Mouse (Mus musculus) MEL (cell line): ENCODE measurements around the gene Plxnd1.

ENCODE experiments used
- CHD1 ChIP-seq: IDR thresholded peaks from 2 replicates; pipeline ENCODE4 v1.6.1; 2012; ENCODE audit warnings: low read depth, mild to moderate bottlenecking, inconsistent platforms, low read length, improper control_type of control experiment
- CTCF ChIP-seq, 3 experiments: IDR thresholded peaks in 2 of 3; conservative IDR thresholded peaks in 1 of 3; 2 replicates each; pipeline ENCODE4 v1.5.1; 2011 to 2012; ENCODE audit warnings: low read length in 3 of 3, low read depth in 2 of 3, mild to moderate bottlenecking in 2 of 3, improper control_type of control experiment in 1 of 3, inconsistent platforms in 1 of 3, mixed read lengths in 1 of 3, moderate library complexity in 1 of 3; ENCODE audit not compliant: control insufficient read depth in 1 of 3, insufficient read depth in 1 of 3, poor library complexity in 1 of 3, severe bottlenecking in 1 of 3
- EP300 ChIP-seq, 2 experiments: IDR thresholded peaks; 2 replicates each; pipeline ENCODE4 v1.6.1; 2011; ENCODE audit warnings: improper control_type of control experiment in 2 of 2, low read length in 2 of 2, low read depth in 1 of 2, mild to moderate bottlenecking in 1 of 2
- GATA1 ChIP-seq: IDR thresholded peaks from 2 replicates; pipeline ENCODE4 v1.6.1; 2011; ENCODE audit warnings: low read depth, low read length, improper control_type of control experiment
- MAFK ChIP-seq: IDR thresholded peaks from 2 replicates; pipeline ENCODE4 v1.6.1; 2011; ENCODE audit warnings: low read depth, mild to moderate bottlenecking, low read length, improper control_type of control experiment, borderline replicate concordance
- MAX ChIP-seq: IDR thresholded peaks from 2 replicates; pipeline ENCODE4 v1.6.1; 2011; ENCODE audit warnings: low read length, improper control_type of control experiment
- POLR2A ChIP-seq, 2 experiments: IDR thresholded peaks; 2 replicates each; pipeline ENCODE4 v1.6.1; 2011 to 2012; ENCODE audit warnings: low read length in 2 of 2, mild to moderate bottlenecking in 2 of 2, control low read depth in 1 of 2, improper control_type of control experiment in 1 of 2, low read depth in 1 of 2, moderate library complexity in 1 of 2; ENCODE audit not compliant: control insufficient read depth in 1 of 2, insufficient read depth in 1 of 2, poor library complexity in 1 of 2
- POLR2AphosphoS2 ChIP-seq: IDR thresholded peaks from 2 replicates; pipeline ENCODE4 v1.6.1; 2011; ENCODE audit warnings: low read length, improper control_type of control experiment
- TCF12 ChIP-seq: IDR thresholded peaks from 2 replicates; pipeline ENCODE4 v1.6.1; 2014; ENCODE audit warnings: low read depth, mild to moderate bottlenecking, inconsistent platforms, low read length, improper control_type of control experiment, moderate library complexity
- UBTF ChIP-seq: IDR thresholded peaks from 2 replicates; pipeline ENCODE4 v1.6.1; 2012; ENCODE audit warnings: low read depth, mild to moderate bottlenecking, inconsistent platforms, low read length, improper control_type of control experiment, moderate library complexity, borderline replicate concordance; ENCODE audit not compliant: insufficient read depth
- ZMIZ1 ChIP-seq: IDR thresholded peaks from 2 replicates; pipeline ENCODE4 v1.6.1; 2012; ENCODE audit warnings: low read depth, mild to moderate bottlenecking, inconsistent platforms, low read length, improper control_type of control experiment, moderate library complexity

DNA sequence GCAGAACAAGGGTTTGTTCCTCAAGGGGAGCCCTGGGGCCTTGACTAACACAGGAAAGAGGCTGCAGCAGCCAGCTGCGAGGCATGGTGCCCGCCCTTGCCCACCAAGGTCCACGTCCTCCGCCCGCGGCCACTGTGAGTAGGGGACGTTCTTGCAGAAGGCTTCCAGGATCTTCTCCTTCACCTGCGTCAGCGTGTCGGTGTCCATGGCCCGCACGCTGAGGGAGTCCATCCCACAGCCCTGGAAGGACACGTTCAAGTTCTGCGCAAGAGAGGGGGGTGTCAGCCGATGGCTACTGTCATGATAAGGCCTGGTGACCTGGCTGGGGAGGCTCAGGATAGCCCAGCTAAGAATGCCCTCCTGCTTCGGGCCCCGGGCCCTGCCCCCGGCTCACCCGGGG, 34.5 kb downstream of the Plxnd1 start:
- TF ChIP-seq POLR2A (IDR thresholded peaks at IDR 0.05; ENCODE audit: control insufficient read depth in 1 of 2, insufficient read depth in 1 of 2, low read depth in 1 of 2, low read length in 2 of 2, poor library complexity in 1 of 2) (no peak), GATA1 (no peak), CTCF (IDR thresholded peaks at IDR 0.05 in 2 of 3, conservative IDR thresholded peaks at IDR 0.05 in 1 of 3; ENCODE audit: control insufficient read depth in 1 of 3, insufficient read depth in 1 of 3, low read depth in 2 of 3, low read length in 3 of 3, poor library complexity in 1 of 3, severe bottlenecking in 1 of 3) (no peak), UBTF (no peak), TCF12 (no peak), EP300 (IDR thresholded peaks at IDR 0.05; ENCODE audit: low read depth in 1 of 2, low read length in 2 of 2) (no peak), POLR2AphosphoS2 (no peak), MAFK (no peak), MAX (no peak), CHD1 (no peak), ZMIZ1 (no peak)
